Mouse (Mus musculus) intestine, postnatal 0 days (tissue): ENCODE data around the gene Mphosph10. TPM values are rescaled to one million over a fixed set of nuclear protein-coding genes. Genes with fewer than 3 reads are reported as not detected.

Experiments used
- ATAC-seq: fragments of 200-750 bp; cut with Nextera tagmentation; 2 replicates; pipeline ENCODE4 v1.8.0; 2017; ENCODE audit warnings: mild to moderate bottlenecking, moderate TSS enrichment, moderate library complexity
- H3K27ac ChIP-seq: fragments of 300-500 bp; sonication (generic); 2 replicates; pipeline ENCODE4 v1.5.1; 2014; ENCODE audit warnings: mild to moderate bottlenecking, low read depth, low read length, moderate library complexity
- H3K27me3 ChIP-seq: fragments of 300-500 bp; sonication (generic); replicated peaks from 2 replicates; pipeline ENCODE4 v1.6.1; 2014; ENCODE audit warnings: low read length, mixed read lengths; ENCODE audit not compliant: control insufficient read depth, insufficient read depth
- H3K36me3 ChIP-seq: fragments of 300-500 bp; sonication (generic); 2 replicates; pipeline ENCODE4 v1.6.1; 2014; ENCODE audit warnings: mild to moderate bottlenecking, moderate library complexity; ENCODE audit not compliant: control insufficient read depth, insufficient read depth
- H3K4me1 ChIP-seq: fragments of 300-500 bp; sonication (generic); replicated peaks from 2 replicates; pipeline ENCODE4 v1.6.1; 2014; ENCODE audit warnings: antibody characterized with exemption, low read length, mixed read lengths; ENCODE audit not compliant: control insufficient read depth, insufficient read depth
- H3K4me2 ChIP-seq: fragments of 300-500 bp; sonication (generic); replicated peaks from 2 replicates; pipeline ENCODE4 v1.6.1; 2014; ENCODE audit warnings: low read depth, mild to moderate bottlenecking, moderate library complexity
- H3K4me3 ChIP-seq: fragments of 300-500 bp; sonication (generic); 2 replicates; pipeline ENCODE4 v1.5.1; 2014; ENCODE audit warnings: low read depth, low read length
- H3K9ac ChIP-seq: fragments of 300-500 bp; sonication (generic); 2 replicates; pipeline ENCODE4 v1.6.1; 2014; ENCODE audit warnings: mild to moderate bottlenecking, low read depth, low read length
- H3K9me3 ChIP-seq: fragments of 300-500 bp; sonication (generic); 2 replicates; pipeline ENCODE4 v1.6.1; 2016; ENCODE audit warnings: mixed run types; ENCODE audit not compliant: control insufficient read depth
- CTCF ChIP-seq: sonication (generic); IDR thresholded peaks from 2 replicates; pipeline ENCODE4 v1.5.1; 2016; ENCODE audit warnings: low read depth, mild to moderate bottlenecking, control low read depth, antibody characterized with exemption, moderate library complexity
- WGBS: fragments of 180-500 bp; shearing (Covaris S2); extraction: QIAGEN DNeasy Blood & Tissue Kit; methylation state at CpG from one replicate; pipeline ENCODE4 v1.1.7; 2014; 5-methylcytosine and 5-hydroxymethylcytosine counted together
- polyA plus RNA-seq: library from polyadenylated mRNA; unstranded; fragments of >200 nt; fragmentation: Nextera tagmentation; extraction: Ambion mirVana; gene quantifications from 2 replicates; pipeline ENCODE4 v1.2.1, GENCODE M21; 2015

Mphosph10 gene
- polyA plus RNA-seq: 15.2 and 18.1 TPM in 2 replicates

- under 1% methylated on average over 54 of the region's 54 CpGs for WGBS
- ATAC-seq: peak; percentile 99
- Histone ChIP-seq H3K4me2 (peak within 1 kb of the TSS; percentile 91), H3K27ac (peak within 1 kb of the TSS; percentile 82), H3K36me3 (peaks cover 8% of the 10 kb centered on the region; the same call in 1 of the 2 replicates), H3K4me1 (no peaks in the 10 kb centered on the region), H3K9ac (peak within 1 kb of the TSS; percentile 82), H3K27me3 (no peaks in the 10 kb centered on the region), H3K9me3 (no peaks in the 10 kb centered on the region), H3K4me3 (peak within 1 kb of the TSS; percentile 79)
- peak; percentile 16; the same call in 1 of the 2 replicates for TF ChIP-seq CTCF
These were observed at the start of gene Mphosph10, which contains the start of gene Mcee for GRCm38 (mm10) chr7:64392122-64392818. Gene Mphosph10, minus strand, starts transcription at chr7:64392268. Gene Mcee, plus strand, starts transcription at chr7:64392607.

- H3K4me1 ChIP-seq: no peaks in the 10 kb centered on the region
- WGBS: 82% methylated on average over 8 of the region's 8 CpGs
These were observed 48.5 kb upstream of the Mphosph10 start for GRCm38 (mm10) chr7:64440519-64440918.

GRCm38 (mm10) chr7:64439595-64440518, 47.8 kb upstream of the Mphosph10 start:
- 70% methylated on average over 5 of the region's 5 CpGs for WGBS
- no peak overlapping the region for H3K4me3 ChIP-seq
- no peak for TF ChIP-seq CTCF
- H3K27me3 ChIP-seq: no peaks in the 10 kb centered on the region
- H3K9me3 ChIP-seq: no peaks in the 10 kb centered on the region
- H3K9ac ChIP-seq: no peak overlapping the region
- H3K4me2 ChIP-seq: no peak overlapping the region
- H3K27ac ChIP-seq: no peak overlapping the region
- no peaks in the 10 kb centered on the region for H3K36me3 ChIP-seq
- ATAC-seq: no peak
- H3K4me1 ChIP-seq: no peaks in the 10 kb centered on the region

More at GRCm38 (mm10) chr7:64440519-64440918, 48.5 kb upstream of the Mphosph10 start:
- Histone ChIP-seq H3K4me3 (no peak overlapping the region), H3K9ac (no peak overlapping the region), H3K36me3 (no peaks in the 10 kb centered on the region), H3K27me3 (no peaks in the 10 kb centered on the region), H3K4me2 (no peak overlapping the region), H3K27ac (no peak overlapping the region), H3K9me3 (no peaks in the 10 kb centered on the region)
- TF ChIP-seq CTCF: no peak
- ATAC-seq: no peak

GRCm38 (mm10) chr7:64424861-64425260, 32.8 kb upstream of the Mphosph10 start:
- no peak for ATAC-seq
- H3K27ac ChIP-seq: no peak overlapping the region
- no peaks in the 10 kb centered on the region for H3K4me1 ChIP-seq
- H3K36me3 ChIP-seq: no peaks in the 10 kb centered on the region
- 56% methylated on average over 5 of the region's 5 CpGs for WGBS
- no peak overlapping the region for H3K4me2 ChIP-seq
- TF ChIP-seq CTCF: peak; percentile 53
- H3K9ac ChIP-seq: no peak overlapping the region
- no peaks in the 10 kb centered on the region for H3K9me3 ChIP-seq
- no peak overlapping the region for H3K4me3 ChIP-seq
- no peaks in the 10 kb centered on the region for H3K27me3 ChIP-seq

GRCm38 (mm10) chr7:64403989-64404388, 11.9 kb upstream of the Mphosph10 start:
- Histone ChIP-seq H3K4me1 (no peaks in the 10 kb centered on the region), H3K27ac (no peak overlapping the region), H3K4me2 (no peak overlapping the region), H3K36me3 (peaks cover 9% of the 10 kb centered on the region; the same call in 1 of the 2 replicates), H3K9ac (no peak overlapping the region), H3K4me3 (no peak overlapping the region), H3K9me3 (no peaks in the 10 kb centered on the region), H3K27me3 (no peaks in the 10 kb centered on the region)
- 92% methylated on average over 8 of the region's 8 CpGs for WGBS
- ATAC-seq: no peak
- no peak for TF ChIP-seq CTCF

- Histone ChIP-seq H3K4me2 (no peak overlapping the region), H3K36me3 (peaks cover 14% of the 10 kb centered on the region; the same call in 1 of the 2 replicates), H3K4me1 (no peaks in the 10 kb centered on the region), H3K27me3 (no peaks in the 10 kb centered on the region), H3K9ac (no peak overlapping the region), H3K4me3 (no peak overlapping the region), H3K9me3 (no peaks in the 10 kb centered on the region), H3K27ac (no peak overlapping the region)
- WGBS: 93% methylated on average over 4 of the region's 4 CpGs
- no peak for TF ChIP-seq CTCF
- no peak for ATAC-seq
These were observed 10.4 kb upstream of the Mphosph10 start for GRCm38 (mm10) chr7:64402452-64402851.
